Mouse (Mus musculus): ENCODE data around the gene Olfr111. TPM values are rescaled to one million over a fixed set of nuclear protein-coding genes. Genes with fewer than 3 reads are reported as not detected.

The Olfr111 gene
- total RNA-seq (2023): not detected

DNA sequence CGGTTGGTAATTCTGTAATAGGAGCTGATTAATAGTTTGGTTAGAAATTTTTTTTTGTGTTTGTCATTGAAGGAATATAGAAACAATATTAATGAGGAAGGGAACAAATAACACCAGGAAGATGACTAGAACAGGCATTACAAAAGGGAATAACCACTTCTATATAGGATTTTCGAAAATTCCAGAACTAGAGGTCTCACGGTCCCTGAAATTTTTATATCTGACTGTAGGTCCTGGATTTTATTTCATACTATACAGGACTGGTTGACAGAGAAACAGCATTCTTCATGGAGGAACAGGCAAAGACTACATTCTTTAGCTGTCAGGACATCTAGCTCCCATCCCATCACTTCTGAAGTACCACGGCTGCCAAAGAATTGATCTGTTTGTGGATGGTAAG lies at the start of gene Olfr111:
Olfr111 (plus strand) TSS at position 301 of the 400 bp plus-strand sequence.

DNA sequence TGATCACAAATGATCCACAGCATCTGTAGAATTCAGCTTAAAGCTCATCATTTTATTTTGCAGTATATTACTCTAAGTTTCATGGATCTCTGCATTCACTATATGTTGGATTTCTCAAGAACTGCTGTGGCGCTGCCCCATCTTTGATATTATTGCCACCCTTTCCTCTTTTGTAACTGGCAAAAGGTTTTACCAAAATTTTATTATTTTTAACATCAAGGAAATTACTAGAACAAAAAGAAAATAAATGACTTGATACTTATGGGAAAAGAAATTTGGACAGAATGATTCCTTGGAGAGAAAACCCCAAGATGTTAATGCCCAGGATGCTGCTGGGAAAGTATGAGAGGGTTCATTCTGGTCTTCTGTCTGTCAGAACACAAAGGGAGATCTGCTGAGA lies 49.2 kb upstream of the Olfr111 start, which contains the start of gene Olfr109:
Olfr109 (plus strand) TSS at position 301 of the 400 bp plus-strand sequence.

DNA sequence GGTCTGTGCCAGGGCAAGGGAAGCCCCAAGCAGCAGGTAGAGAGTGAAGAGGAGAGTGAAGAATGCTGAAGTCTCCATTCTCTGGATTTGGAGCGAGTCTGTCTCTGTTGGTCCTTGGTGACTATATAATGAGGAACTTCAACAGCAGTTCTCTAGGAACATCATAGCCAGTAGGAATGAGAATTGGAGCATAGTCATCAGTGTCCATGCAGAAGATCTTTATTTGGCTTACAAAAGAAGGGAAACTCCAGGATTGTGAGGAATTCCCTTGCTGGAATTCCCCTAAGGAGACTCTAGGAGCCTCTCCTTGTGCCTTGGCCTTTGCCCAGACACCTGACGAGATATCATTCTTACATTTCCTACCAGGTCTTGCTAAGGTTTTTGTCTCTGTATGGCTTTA lies 24.4 kb upstream of the Olfr111 start, which contains the start of gene H2-M2:
H2-M2 (minus strand) TSS at position 101 of the 400 bp plus-strand sequence.

DNA sequence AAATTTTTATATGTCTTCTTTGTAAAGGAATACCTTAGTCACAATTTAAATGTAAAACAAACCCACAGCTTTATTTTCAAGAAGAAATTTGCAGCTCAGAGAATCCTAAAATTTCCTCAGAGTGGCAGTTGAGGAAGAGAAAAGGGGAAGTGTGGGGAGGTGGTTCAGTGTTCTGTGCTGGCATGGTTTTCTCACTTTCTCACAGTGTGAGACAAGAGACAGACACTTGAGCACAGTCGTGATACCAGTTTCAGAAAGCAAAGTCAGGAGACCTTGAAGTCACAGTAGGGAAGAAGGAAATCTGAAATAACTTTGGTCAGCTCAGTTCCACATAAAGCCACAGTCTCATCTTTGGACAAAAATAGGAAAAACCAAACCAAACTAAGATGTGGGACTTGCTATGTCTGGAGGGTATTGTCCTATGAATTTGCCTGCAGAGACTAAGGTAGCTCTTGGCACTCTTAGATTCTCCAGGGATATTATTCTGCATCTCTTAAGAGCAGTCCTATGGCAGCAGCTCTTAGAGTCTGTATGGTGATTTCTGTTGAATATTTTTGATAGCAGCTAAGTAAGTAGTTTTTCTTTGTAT lies 15.8 kb upstream of the Olfr111 start, which contains the start of gene Olfr110:
Olfr110 (plus strand) TSS at position 539 of the 589 bp plus-strand sequence.

DNA sequence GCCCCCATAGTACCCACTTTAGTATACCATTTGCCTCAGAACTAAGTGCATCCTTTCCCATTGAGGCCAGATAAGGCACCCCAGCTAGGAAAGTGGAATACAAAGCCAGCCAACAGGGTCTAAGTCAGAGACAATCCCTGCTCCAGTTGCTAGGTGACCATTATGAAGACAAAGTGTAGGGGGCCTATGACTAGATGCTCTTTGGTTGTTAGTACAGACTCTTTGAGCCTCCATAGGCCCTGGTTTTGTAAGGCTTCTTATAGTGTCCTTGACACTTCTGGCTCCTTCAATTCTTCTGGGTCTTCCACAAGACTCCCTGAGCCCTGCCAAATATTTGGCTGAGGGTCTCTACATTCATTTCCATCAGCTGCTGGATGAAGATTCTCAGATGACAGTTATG lies 61.5 kb downstream of the Olfr111 start, which contains the start of gene Olfr112:
Olfr112 (minus strand) TSS at position 101 of the 400 bp plus-strand sequence.

DNA sequence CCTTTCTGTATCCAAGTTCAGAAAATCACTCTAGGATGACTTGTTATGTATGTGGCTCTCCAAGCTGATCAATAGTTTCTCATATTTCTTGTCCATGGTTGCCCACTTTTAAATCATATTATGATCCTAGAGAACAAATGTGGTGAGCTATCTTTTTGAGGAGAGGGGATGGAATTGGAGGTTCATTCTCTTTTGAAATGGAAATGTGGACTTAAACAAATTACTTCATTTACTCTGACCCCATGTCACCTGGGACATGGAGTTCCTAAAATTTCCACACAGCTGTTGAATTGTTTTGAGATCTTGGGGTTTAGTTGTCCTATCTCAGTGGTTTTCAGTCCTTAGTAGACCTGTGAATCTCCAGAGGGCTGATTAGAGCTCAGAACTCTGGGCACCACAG lies 69.7 kb downstream of the Olfr111 start, which contains the start of gene Olfr113:
Olfr113 (minus strand) TSS at position 101 of the 400 bp plus-strand sequence.

Other genes with a start within 250 kb of the Olfr111 start
- not detected for gene Olfr98, start 244.3 kb upstream of the Olfr111 start, total RNA-seq (2023)
- 32.4 TPM for gene H2-M3, start 237.8 kb upstream of the Olfr111 start, total RNA-seq (2023)
- gene Olfr99, start 224.6 kb upstream of the Olfr111 start, total RNA-seq (2023): not detected
- not detected for gene Olfr101, start 203.7 kb upstream of the Olfr111 start, total RNA-seq (2023)
- gene Olfr102, start 191.0 kb upstream of the Olfr111 start, total RNA-seq (2023): not detected
- not detected for gene Olfr103, start 168.3 kb upstream of the Olfr111 start, total RNA-seq (2023)
- gene Olfr104-ps, start 148.4 kb upstream of the Olfr111 start, total RNA-seq (2023): not detected
- not detected for gene Olfr105-ps, start 129.0 kb upstream of the Olfr111 start, total RNA-seq (2023)
- gene Olfr106-ps, start 117.6 kb upstream of the Olfr111 start, total RNA-seq (2023): not detected
- not detected for gene Olfr107, start 108.8 kb upstream of the Olfr111 start, total RNA-seq (2023)
- gene Olfr108, start 62.5 kb upstream of the Olfr111 start, total RNA-seq (2023): not detected
- not detected for gene Olfr109, start 49.1 kb upstream of the Olfr111 start, total RNA-seq (2023)
- gene H2-M2, start 24.5 kb upstream of the Olfr111 start, total RNA-seq (2023): 0.44 TPM
- gene Olfr110, start 15.6 kb upstream of the Olfr111 start, total RNA-seq (2023): not detected
- not detected for gene Olfr112, start 61.4 kb downstream of the Olfr111 start, total RNA-seq (2023)
- not detected for gene Olfr113, start 69.6 kb downstream of the Olfr111 start, total RNA-seq (2023)
- not detected for gene Olfr114, start 84.7 kb downstream of the Olfr111 start, total RNA-seq (2023)
- gene Olfr115, start 119.1 kb downstream of the Olfr111 start, total RNA-seq (2023): not detected
- gene Olfr116, start 119.2 kb downstream of the Olfr111 start, total RNA-seq (2023): not detected
- not detected for gene Olfr117, start 155.8 kb downstream of the Olfr111 start, total RNA-seq (2023)
- not detected for gene Olfr118, start 159.0 kb downstream of the Olfr111 start, total RNA-seq (2023)
- not detected for gene Olfr119, start 188.5 kb downstream of the Olfr111 start, total RNA-seq (2023)
- not detected for gene Olfr120, start 213.8 kb downstream of the Olfr111 start, total RNA-seq (2023)
- not detected for gene Olfr121, start 240.8 kb downstream of the Olfr111 start, total RNA-seq (2023)